Mouse (Mus musculus): ENCODE data around the gene B3gnt3. TPM values are rescaled to one million over a fixed set of nuclear protein-coding genes. Genes with fewer than 3 reads are reported as not detected.
"Not testable (repeated sequence)": the region's sequence is repeated elsewhere in the genome, so short reads cannot be mapped to it uniquely, and the experiment has no call there.

B3gnt3 gene
- polyA plus RNA-seq (2012; rRNA removed): 4.8 and 7.4 TPM in 2 replicates

GRCm38 (mm10) chr8:71701414-71702086, at the start of gene B3gnt3:
TSS of gene B3gnt3 (minus strand) at chr8:71701789.
- no peak for DNase-seq (ENCODE audit: low spot score)

- not testable (repeated sequence) for DNase-seq (ENCODE audit: low spot score)
Measured at GRCm38 (mm10) chr8:71749321-71750075, 47.9 kb upstream of the B3gnt3 start.

- DNase-seq (ENCODE audit: low spot score): not testable (repeated sequence)
Measured at GRCm38 (mm10) chr8:71747082-71747481, 45.5 kb upstream of the B3gnt3 start.

GRCm38 (mm10) chr8:71745322-71745721, 43.7 kb upstream of the B3gnt3 start:
- no peak for DNase-seq (ENCODE audit: low spot score)

- DNase-seq (ENCODE audit: low spot score): no peak
Measured at GRCm38 (mm10) chr8:71742783-71743182, 41.2 kb upstream of the B3gnt3 start.

GRCm38 (mm10) chr8:71741687-71742114, 40.1 kb upstream of the B3gnt3 start:
- no peak for DNase-seq (ENCODE audit: low spot score)

GRCm38 (mm10) chr8:71741226-71741625, 39.6 kb upstream of the B3gnt3 start:
- no peak for DNase-seq (ENCODE audit: low spot score)

- not testable (repeated sequence) for DNase-seq (ENCODE audit: low spot score)
Measured at GRCm38 (mm10) chr8:71738316-71738715, 36.7 kb upstream of the B3gnt3 start.

GRCm38 (mm10) chr8:71731652-71732230, 30.2 kb upstream of the B3gnt3 start:
- DNase-seq (ENCODE audit: low spot score): no peak

GRCm38 (mm10) chr8:71728826-71729620, 27.4 kb upstream of the B3gnt3 start:
- DNase-seq (ENCODE audit: low spot score): no peak

GRCm38 (mm10) chr8:71728240-71728785, 26.7 kb upstream of the B3gnt3 start:
- no peak for DNase-seq (ENCODE audit: low spot score)

GRCm38 (mm10) chr8:71725122-71725924, 23.7 kb upstream of the B3gnt3 start, which contains the start of gene Fcho1:
TSS of gene Fcho1 (minus strand) at chr8:71725716.
- no peak for DNase-seq (ENCODE audit: low spot score)

- no peak for DNase-seq (ENCODE audit: low spot score)
Measured at GRCm38 (mm10) chr8:71724389-71724788, 22.8 kb upstream of the B3gnt3 start.

- DNase-seq (ENCODE audit: low spot score): no peak
Measured at GRCm38 (mm10) chr8:71723047-71723551, 21.5 kb upstream of the B3gnt3 start.

GRCm38 (mm10) chr8:71719928-71720457, 18.4 kb upstream of the B3gnt3 start:
- DNase-seq (ENCODE audit: low spot score): no peak

- DNase-seq (ENCODE audit: low spot score): no peak
Measured at GRCm38 (mm10) chr8:71719218-71719617, 17.6 kb upstream of the B3gnt3 start.

- no peak for DNase-seq (ENCODE audit: low spot score)
Measured at GRCm38 (mm10) chr8:71718252-71718651, 16.7 kb upstream of the B3gnt3 start.

GRCm38 (mm10) chr8:71717096-71717495, 15.5 kb upstream of the B3gnt3 start:
- no peak for DNase-seq (ENCODE audit: low spot score)

- DNase-seq (ENCODE audit: low spot score): no peak
Measured at GRCm38 (mm10) chr8:71716561-71717053, 15.0 kb upstream of the B3gnt3 start.

GRCm38 (mm10) chr8:71715531-71715930, 13.9 kb upstream of the B3gnt3 start:
- DNase-seq (ENCODE audit: low spot score): no peak
